Mouse (Mus musculus) megakaryocyte-erythroid progenitor cell, adult 5-6 weeks (primary cell): ENCODE measurements around the gene Gm6993. TPM values are rescaled to one million over a fixed set of nuclear protein-coding genes. Genes with fewer than 3 reads are reported as not detected.

ENCODE experiments used
- ATAC-seq: replicated peaks from 2 replicates; pipeline ENCODE4 v1.8.0; 2016; ENCODE audit warnings: mild to moderate bottlenecking, inconsistent platforms; ENCODE audit not compliant: severe bottlenecking, poor library complexity, low FRiP score, low TSS enrichment
- total RNA-seq, 2 experiments: library from RNA; stranded (forward) in 1 of 2; stranded (reverse) in 1 of 2; fragments of 200-1000, 215-1000 nt in 1 of 2; fragments of >200 nt in 1 of 2; fragmentation: Nextera tagmentation in 1 of 2; gene quantifications; 2 replicates each; pipeline ENCODE4 v1.2.3; 2014 to 2017

Gm6993 gene
- total RNA-seq, 2 experiments from 2014 or later: not detected

DNA sequence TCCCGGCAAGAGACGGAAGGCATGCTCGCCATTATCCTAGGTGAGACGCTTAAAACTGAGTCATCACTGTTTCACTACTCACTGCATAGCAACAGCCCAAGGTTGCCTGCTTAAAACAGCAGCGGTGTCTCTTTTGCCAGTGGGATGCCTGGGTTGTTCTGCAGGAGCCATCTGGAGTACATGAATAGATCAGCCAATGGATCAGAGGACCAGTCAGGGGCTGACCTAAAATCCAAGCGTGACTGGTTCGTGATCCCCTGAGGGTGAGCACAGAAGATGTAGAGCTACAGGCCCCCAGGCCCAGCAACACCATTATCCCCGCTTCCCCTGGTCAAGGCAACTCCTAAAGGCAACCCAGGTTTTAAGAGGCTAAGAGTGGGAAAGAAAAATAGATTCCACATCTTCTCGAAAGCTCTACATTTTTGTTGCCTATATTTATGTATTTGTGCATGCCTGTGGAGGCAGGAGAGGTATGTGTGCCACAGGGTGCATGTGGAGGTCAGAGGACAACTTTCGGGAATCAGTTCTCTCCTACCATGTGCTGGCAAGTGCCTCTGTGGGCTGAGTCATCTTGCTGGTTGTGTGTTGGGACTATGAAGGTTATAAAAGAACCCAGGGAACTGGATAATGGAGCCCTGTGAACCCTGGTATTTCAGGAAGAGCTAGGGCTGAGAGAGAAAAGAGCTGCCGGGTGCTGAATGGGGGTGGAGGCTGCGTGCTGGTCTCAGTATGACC is 3.5 kb upstream of the Gm6993 start:
- ATAC-seq: no peak

DNA sequence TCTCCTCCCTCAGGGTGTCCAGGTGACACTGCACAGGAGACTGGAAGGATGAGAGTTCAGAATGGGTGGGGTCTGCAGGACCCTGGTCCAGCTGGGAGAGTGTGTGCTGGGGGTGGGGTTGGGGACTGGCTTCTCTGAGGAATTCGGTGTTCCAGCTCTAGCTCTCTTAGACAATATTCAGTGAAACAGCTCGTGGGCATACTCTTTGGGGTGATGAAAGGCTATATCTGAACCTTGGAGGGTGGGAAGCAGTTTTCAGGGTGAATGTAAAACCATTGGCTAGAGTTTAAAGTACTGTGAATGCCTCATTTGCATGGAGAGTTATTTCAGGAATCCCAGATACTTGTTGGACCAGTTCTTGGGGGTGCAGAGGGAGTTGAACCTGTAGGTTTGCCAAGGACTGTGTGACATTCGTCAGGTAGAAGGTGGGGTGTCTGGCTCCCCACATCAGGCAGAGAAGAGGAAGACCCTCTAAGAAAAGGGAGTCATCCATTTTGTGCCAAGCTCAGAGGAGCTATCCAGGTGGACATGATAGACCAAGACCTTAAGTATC is 1.5 kb upstream of the Gm6993 start:
- ATAC-seq: no peak

DNA sequence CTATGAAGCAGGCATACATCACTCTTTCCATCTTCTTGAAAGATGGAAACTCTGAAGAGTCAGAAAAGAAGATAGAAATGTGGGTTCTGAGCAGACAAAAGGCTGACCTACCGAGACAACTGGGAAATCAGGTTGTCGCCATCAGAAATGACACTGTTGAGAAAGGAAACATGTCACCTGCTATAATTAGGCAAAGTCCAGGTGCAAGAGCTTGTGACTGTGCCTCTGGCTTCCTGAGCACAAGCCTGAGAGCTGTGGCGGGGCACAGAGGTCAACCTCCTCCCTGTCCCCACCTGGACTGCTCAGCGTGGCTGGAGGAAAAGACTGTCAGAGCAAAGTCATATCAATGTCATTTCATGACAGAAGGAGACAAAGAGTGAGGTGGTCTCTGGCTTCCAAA is 772 bp upstream of the Gm6993 start:
- no peak for ATAC-seq

DNA sequence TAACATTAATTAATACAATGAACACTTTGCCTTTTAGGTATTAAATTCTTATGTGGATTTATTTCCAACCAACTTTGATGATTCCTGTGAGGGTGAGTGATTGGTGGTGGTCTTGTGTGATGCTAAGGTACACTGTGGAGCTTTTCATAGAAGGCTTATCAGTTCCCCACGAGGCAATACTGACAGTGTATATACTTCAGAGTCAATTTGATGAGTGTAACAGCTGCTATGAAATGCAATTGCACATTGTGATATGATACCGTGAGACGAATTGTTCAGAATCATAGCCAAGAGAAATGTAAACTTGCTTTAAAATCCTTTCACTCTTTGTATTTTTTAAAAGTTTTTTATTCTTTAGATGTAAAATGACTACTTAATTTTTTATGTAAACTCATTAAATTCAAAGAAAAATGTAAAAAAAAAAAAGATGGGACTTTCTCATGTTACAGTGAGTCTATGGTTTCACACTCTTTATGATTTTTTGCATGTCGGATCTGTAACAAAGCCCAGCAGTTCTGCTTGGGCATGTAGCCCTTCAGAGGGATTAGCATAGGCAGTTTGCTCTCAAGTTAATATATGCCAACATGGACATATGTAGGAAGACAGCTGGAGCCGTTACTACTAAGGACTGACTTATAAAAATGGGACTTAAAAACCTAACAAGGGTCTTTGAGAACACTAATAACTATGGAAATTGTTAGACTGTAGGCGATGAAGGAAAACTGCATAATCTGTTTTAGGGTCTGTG is 1.2 kb downstream of the Gm6993 start:
- ATAC-seq: no peak

DNA sequence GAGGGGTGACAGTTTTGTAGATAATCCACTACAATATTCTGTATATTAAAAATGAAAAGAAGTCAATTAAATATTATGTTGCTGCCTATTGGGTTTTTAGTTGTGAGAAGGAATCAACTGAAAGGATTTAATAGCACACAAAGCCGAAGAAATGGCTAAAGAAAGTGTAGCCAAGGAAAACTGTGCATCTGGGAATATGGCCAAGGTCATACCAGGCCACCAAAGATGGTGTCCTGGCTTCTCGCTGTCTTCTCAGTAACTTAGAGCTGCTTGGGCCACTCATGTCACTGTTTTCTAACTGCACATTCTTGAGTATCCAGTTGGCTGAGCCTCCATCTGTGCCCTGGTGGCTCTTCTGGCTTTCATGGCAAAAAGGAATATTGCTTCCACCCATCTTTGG is 3.4 kb downstream of the Gm6993 start:
- ATAC-seq: no peak

DNA sequence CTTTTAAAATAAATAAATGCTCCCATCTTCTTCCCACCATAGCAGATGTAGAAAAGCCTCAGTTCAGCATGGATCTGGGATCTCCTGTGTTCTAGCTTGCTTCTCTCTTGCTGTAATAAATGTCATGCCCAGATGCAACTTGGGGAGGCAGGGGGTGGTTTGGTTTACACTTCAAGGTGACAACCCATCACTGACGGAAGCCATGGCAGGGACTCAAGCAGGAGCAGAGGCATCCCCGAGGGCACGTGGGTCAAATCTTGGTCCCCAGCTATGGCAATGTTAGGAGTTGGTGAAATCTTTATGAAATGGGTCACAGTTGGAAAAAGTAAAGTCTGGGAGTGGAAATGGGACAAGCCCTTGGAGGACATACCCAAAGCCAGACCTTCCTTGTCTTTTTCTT is 4.1 kb downstream of the Gm6993 start:
- ATAC-seq: no peak

DNA sequence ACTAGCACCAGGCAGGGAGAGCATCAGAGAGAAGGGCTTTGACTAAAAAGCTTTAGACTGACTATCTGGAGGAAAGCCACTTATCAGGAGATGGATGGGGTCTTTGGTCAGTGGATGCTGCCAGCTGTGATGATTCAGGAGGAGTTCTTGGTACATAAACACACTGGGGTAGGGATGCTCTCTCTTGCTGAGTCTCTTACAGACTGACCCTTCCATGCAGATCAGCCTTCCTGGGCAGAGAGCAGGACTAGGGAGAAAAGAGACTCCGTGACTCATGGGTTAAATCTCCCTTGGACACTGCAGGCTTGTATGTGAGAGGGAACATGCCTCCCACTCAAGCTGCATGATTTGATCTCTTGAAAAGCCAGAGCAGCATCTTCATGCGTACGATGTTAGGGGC is 5.6 kb downstream of the Gm6993 start:
- no peak for ATAC-seq

DNA sequence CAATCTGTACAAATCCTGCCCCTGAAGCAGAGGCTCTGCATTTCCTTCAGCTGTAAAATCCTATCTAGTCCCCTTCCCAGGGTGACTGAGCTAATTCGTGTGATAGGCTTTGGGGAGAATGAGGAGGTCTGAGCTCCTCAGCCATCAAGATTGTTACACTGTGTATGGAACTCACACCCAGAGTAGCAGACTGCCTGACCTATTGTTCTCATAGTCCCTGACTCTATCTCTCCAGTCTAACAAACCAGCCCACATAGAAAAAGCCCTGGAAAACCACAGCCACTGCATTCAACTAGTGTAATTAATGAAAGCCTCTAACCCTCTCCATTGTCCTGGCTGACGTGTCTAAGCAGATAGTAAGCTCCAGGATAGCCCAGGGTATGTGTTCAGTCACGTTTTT is 6.0 kb downstream of the Gm6993 start:
- ATAC-seq: no peak

GRCm38 (mm10) chr12:31248165-31248564 is 7.6 kb downstream of the Gm6993 start:
- ATAC-seq: no peak

DNA sequence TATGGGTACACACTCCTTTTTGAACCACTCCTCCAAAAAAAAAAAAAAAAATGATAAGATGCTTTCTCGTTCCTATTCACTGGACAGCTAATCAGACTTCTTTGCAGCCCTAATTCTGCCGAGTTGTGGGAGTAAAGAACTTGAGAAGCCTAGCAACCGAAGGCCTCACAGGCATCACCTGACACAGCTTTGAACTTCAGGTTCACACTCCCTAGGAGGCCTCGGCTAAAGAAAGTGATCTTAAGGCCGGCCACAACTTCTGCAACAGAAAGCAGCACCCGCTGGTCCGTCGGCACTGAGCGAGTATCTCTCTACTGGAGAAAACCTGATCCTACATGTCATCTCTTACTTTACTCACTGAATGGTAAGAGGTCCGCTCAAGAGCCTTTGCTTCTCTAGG is 8.1 kb downstream of the Gm6993 start:
- no peak for ATAC-seq

DNA sequence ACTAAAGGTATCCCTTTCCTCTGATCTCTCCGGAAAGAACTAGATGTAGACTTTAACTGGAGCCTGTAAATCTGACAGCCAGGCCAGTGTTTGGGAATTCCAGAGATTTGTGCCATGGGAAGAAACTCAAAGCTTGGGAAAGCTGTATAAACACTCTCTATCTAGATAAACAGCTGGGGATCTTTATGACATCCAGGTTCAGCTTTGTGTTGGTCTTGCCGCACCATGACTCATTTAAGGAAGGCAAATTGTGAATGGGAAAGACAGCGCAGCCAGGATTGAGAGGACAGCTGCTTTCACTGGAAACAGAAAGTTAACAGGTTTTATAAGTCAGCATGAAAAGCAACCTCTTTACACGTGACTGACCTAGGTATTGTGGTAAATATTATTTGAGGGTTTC is 11.7 kb downstream of the Gm6993 start:
- ATAC-seq: no peak

DNA sequence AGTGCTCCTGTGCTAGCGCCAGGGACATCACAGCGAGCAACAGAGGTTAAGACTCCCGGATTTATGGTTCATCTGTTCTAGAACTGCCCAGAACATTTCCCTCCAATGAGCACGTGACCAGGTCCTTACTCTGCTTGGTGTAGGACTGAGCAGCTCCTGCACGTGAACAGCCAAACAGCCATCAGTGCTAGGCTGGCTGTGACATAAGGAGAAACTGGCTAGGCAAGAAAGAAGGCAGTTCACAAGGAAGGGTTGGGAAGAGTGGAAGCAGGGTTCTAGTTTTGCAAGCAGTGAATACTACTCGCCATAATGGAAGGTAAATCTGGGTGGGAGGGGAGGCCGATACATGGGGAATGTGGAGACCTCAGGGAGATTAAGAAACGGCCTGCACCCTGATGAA is 14.4 kb downstream of the Gm6993 start:
- ATAC-seq: no peak

- no peak for ATAC-seq
Measured at GRCm38 (mm10) chr12:31256121-31256903, 15.7 kb downstream of the Gm6993 start.

DNA sequence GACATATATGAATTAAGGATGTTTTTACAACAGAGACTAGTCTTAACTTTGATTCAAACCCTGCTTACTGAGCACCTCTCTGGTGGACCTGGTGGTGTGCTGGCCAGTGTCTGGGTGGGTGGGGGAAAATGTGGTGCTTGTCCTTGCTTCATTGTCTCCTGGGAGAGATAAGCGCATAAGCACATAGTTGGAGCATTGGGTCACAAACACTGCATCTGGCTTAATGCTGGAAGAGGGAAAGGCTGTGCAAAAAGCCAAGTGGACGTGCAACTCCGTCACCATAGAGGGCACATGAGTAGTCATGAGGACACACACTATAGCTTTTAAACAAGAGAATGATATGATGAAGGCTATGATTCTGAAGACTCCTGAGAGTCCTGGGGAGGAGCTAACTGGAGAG is 21.3 kb downstream of the Gm6993 start:
- no peak for ATAC-seq

- ATAC-seq: no peak
Measured at GRCm38 (mm10) chr12:31263921-31264320, 23.4 kb downstream of the Gm6993 start.

DNA sequence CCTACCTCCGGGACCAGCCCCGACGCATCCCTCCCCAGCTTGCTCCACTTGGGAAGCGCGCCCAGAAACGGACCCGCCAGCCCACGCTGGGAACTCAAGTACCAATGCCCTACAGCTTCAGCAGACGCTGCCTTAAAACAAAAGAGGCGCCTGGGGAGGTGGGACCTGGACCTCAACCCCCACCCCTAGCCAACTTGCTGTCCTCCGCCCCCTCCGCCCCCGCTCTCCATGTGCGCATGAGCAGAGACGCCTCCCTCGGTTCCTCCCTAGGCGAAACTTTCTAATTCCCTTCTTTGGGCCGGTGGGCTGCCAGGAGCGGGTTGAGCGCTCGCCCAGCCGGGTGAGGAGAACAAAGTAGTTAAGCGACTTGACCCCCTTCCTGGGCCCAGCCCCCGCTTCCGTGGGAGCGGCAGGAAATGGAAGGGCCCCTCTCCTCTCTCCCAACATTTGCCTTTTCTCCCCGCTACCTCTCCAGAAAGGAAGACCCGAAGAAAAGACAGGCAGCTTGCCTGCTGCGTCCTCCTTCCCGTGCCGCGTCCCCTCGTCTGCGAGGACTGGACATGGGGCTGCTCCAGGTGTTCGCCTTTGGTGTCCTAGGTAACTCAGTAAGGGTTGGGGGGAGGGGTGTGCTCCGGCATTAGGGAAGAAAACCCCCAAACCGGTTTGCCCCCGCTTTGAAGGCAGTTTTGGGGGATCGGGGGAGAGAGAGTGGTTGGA is 24.6 kb downstream of the Gm6993 start, which contains the start of gene Lamb1:
Gene Lamb1, plus strand, starts transcription at position 230 of the 717 bp plus-strand sequence.
- no peak for ATAC-seq

GRCm38 (mm10) chr12:31265722-31266431 is 25.3 kb downstream of the Gm6993 start:
- ATAC-seq: no peak

DNA sequence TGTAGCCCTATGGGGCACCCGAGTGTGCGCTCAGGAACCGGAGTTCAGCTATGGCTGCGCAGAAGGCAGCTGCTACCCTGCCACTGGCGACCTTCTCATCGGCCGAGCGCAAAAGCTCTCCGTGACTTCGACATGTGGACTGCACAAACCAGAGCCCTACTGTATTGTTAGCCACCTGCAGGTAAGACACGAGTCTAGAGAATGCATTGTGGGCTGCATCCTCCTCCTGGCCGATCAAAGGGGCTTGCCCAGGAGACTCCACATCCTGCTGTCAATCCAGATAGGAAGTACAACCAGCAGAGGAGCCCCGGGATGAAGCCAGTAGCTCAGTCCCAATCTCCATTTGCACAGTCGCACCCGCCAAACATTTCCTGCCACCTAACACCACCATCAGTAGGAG is 26.1 kb downstream of the Gm6993 start:
- ATAC-seq: no peak

GRCm38 (mm10) chr12:31267363-31267762 is 26.8 kb downstream of the Gm6993 start:
- no peak for ATAC-seq
